Mouse (Mus musculus) ovary, adult 18-20 months (tissue): ENCODE data around the gene Fap.

Experiments used
- DNase-seq: peaks from one replicate; pipeline ENCODE4 v3.0.0; 2022; ENCODE audit warnings: low spot score, mixed read lengths

The Fap gene

DNA sequence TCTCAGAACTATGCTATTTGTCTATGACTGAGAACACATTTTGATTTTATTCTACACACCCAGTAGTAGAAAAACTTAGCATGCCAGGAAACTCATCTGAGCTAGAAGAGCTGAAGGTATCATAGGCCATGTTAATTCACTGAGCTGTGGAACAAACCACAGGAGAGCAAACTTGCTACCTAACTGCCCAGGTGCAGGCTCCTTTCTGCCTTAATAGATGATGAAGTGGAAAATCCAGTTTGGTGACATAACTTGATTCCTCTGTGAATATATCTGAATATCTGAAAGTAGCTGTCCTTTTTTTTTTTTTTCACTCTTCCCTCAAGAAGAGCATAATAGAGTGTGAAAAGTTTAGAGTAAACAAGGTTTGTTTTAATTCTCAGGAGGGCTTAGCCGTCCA is 42.8 kb downstream of the Fap start:
- no peak for DNase-seq

DNA sequence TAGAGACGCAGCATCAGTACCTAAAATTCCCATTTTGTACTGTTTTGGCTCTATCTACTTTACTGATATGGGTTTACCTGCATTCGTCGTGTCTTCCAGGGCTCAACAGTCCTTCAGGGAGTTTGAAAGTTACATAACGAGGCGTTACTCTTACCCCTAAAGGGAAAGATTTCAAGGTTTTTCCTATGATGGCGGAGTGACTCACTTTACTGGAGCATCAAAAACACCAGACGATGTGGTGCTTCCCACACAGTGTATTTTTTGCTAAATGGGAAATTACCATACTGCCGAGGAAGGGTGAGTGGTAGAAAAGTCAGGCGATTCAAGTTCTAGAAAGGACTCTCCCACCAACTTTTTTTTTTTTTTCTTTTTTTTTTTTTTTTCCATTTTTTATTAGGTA is 47.5 kb downstream of the Fap start:
- no peak for DNase-seq

DNA sequence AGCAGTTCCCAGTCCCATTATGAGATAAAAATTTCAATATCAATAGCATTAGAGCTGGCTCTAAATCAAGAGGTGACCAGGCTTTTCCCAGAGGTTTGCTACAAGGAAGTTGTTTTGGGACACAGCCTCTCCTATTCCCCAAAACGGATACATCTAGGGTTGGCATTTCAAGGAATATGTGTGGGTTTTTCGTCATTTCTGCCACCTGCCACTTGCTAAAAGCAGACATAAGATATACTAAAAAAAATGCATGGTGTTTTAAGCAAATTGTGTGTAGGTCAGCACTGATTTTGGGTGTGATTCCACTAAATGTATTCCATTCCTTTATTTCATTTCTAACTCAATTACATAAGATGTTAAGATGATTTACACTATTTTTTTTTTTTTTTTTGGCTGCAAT is 56.1 kb downstream of the Fap start:
- DNase-seq = no peak

DNA sequence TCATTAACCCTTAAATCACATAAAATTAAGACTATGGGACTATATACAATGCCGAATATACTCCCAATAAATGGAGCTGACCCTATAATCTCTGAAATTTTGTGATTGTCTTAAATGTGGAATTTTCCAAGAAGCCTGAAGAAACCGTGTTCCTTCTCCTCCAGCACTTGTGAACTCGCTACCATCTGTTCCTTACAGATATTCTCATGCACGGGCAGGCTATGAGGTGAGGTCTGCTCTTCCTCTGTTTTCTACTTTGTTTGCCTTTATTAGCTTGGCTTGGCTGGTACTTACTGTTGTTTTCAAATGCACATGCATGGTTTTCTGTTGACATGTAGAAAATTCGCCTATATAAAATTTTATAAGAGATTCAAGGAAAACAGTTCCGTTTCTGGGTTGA is 59.4 kb downstream of the Fap start:
- no peak for DNase-seq

DNA sequence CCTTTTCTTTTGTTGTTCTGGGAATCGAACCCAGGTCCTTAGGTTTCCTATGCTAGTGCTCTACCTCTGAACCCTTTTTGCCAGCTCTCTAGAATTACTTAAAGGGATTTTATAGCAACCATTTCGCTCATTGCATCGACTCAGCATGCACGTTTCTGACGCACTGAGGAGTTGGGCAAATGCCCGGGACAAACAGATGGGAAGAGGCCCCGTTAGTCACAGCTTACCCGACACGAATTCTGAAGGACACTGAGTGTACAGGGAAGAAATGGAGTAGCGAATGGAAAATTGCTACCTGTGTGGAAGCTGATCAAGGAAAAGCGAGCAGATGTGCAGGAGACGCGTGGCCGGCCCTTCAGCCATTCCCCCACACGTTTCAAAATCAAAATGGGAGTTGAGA is 60.4 kb downstream of the Fap start:
- DNase-seq = no peak

DNA sequence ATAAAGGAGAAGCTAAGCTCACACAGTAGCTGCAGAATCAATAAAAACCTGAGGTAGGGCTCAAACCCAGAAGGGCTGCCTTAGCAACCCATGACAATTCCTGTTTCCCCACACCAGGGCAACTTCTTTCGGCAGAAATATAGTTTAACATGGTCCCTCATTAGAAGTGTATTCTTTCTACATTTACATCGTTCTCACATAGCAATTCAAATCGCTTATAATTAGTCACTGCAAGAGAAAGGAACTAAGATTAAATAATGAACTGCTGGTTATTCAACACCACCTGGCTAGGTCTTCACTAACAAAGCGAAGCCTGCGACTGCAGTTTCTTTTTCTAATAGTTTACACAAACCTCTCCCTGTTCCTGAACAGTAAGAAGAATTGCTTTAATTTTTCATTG is 66.7 kb downstream of the Fap start:
- no peak for DNase-seq

DNA sequence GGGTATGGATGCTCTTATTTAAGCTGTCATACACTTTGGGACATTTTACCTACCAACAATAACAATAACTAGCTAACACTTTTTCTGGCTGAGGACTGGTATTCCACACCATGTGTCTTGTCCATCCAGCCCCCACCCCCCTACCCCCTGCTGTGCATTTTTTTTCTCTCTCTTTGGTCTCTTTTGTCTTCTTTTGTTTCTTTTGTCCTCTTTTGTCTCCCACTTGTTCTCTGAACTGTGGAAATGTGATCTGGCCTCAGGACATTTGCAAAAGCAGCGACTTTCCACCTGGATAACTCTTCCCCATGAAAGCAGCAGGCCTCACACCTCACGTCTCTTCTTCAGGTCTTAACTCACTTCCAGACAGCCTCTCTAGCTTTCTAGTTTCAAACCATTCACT is 67.4 kb downstream of the Fap start:
- no peak for DNase-seq

DNA sequence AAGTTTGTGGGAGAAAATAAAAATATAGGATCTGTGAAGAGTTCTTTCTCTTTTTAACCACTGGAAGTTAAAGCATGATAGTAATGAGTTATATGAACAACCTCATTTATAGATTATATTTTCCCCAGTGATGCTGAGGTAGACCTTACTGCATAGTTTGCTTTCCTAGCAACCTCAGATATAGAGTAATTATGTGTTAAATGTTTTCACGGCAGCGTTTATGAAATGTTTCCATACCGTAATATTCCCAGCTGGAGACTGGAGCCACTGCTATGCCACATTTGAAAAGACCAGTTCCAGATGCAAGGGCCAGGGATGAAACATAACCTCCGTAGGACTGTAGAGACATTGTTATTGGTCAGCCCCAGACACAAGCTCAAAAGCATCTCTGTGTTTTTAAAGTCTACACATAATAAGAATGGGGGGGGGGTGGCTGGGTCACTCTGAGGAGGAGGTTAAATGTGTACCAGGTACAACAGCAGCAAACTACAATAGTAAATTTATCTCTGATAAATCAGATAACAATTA is 69.5 kb downstream of the Fap start:
- no peak for DNase-seq

DNA sequence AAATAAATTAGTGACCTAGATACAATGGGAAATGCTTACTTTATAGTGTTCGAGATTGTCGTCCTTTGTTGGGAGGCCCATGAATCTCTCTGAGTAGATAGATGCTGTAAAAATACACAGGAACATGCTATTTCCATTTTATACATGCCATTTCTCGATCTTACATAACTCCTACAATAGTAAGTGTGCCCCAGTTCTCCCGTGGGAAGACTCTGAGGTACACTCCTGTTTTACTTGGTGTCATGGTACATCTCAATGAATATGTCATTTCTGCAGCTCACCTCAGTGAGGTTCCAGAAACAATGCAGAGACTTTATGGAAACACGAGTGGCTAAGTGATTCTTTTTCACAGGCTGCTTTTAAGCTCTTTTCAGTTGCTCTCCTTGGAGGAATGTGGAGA is 70.5 kb downstream of the Fap start:
- no peak for DNase-seq

DNA sequence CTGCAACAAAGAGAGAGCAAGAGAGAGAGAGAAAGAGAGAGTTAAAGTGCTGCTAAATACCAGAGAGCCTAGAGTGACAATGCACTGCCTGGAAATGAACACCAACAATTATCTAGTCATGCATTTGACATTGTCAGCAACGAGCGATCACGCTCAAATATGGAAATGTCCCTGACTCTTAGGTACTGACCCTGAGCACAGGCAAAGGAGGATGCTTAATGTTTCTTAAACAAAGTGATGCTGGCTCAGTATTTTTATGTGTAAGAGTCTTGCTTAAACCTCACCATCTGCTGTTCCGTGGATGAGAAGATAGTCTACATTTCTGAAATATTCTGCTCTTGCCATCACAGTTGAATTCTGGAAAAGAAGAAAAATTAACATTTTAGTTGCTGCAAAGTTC is 71.4 kb downstream of the Fap start:
- DNase-seq = no peak

DNA sequence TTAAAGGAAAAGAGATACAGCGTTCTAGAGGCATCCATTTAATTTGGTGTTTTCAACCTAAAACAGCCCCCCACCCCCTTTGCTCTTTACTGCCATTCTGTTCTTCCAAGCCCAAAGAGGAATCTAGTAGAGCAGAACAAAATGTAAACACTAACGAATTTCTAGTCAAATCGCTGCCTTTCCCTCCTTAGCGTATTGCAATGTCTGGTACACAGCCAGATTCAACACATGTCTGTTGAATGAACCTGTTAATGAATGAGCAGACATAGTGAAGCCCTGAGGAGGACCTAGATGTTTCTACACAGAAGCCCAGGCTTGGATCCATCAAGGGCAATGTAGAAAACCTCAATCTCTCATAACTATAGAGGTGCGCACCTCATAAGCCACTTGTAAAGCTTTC is 75.1 kb downstream of the Fap start:
- no peak for DNase-seq

DNA sequence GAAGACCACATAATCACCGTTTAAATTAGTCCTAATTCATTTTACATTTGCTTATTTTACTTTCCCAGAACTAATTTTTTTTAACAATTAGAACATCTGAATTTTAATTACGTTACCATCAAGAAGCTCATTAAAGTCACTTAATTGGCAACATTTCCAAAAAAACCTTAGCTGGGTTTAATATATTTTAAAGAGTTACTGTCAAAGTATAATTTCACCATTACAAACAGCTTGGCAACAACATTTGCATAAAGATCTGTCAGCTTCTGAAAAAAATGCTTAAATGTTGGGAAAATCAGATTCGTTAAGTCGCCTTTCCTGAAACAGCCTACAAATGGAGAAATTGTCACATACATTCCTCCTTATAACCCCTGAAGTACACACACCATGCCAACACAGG is 75.8 kb downstream of the Fap start:
- DNase-seq = no peak

DNA sequence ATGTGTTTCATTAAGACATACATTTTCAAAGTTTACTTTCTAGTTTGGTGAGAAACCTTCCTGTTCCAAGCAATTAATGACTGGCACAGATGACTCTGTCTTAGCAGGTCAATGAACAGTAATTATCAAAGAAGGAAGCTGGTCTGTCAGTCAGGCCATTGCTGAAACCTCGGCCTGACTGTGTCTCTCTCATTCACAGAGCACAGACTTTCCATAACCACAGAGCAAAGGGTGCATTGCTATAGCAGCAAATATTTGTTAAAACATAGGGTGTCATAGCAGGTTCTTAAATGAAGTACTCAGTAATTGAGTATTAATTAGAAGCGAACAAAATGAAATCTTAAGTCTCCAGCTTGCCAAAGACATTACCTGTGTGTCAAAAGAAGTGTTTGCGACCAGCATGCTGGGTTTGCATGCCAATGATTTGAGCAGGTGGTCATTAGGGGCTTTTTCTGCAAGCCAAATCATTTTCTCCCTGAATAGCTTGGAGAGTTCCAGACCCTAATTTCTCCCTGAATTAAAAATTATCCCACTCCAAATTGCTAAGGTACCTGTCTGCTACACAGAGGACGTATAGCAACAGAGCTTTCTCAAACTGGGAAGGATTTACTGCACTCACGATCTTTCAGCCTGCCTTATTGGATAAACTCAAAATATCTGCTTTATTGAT is 76.4 kb downstream of the Fap start:
- DNase-seq = no peak

DNA sequence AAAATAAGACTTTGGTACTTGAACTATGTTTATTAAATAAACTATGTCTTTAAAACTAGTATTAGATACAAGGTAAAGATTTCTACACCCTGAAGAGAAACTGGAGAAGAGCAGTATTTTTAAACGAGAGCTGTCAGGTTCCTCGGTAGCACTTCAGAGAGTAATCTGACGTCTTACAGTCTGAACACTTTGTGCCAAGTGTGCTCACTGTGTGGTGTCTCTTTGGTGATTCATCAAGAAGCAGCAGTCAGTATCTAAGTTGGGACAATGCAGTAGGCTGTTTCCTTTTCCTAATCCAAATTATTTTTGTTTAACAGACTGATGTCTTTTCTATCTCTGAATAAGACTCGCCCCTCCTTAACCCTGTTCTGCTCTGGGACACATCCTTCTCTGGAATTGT is 78.5 kb downstream of the Fap start:
- no peak for DNase-seq

DNA sequence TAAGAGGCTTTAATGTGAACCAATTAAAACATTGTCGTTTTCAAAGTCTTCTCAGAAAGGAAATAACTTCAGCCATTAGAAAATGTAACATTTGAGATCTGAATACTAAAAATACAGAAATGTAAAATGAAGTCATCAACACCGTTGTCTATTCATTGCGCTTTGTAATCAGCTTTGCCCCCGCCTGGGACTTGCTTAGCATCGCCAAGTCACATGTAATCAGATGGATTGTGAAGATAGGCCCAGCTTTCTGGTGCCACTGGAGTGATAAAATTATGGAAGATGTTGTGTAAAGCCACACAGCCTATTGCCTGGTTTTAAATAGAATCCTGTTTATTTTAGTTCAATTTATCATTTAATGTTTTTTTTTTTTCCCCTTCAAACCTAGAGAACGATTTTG is 84.0 kb downstream of the Fap start:
- DNase-seq = no peak

DNA sequence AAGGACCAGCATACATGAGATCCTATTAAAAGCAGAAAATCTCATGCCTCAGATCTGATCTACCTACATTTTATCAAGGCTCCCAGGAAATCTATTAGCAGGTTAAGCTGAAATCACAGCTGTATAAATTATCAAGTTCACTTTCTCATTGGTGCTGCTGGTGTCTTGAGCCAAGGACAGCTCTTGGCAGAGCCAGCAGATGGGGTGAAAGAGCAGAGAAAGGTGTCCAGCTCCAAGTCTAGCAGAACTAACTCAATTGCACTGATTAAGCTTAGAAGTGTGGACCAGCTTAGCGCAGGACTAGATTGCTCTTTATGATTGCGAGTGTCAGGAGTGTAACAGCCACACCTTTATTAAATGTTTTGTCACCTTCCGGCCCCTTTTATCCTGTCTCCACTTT is 89.0 kb downstream of the Fap start:
- DNase-seq = no peak

DNA sequence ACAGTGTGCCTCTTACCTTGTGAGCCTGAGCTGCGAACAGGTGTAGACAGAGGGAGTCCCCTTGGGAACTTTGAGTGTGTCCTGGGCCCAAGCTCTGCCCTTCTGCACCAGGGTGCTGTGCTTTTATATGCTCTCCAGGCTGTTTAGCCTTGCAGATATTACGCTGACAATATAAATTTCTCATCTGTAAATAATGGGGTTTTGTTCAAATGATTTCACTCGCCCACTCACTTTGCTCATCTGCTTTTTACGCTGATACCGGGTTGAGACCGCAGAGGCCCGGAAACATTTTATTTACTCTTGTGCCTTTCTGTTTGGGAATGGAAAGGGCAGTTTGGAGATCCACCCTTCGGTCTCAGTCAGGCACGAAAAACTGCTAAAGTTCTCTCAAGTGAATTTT is 90.3 kb downstream of the Fap start, which contains the start of gene Gcg:
TSS of gene Gcg (minus strand) at position 101 of the 400 bp plus-strand sequence.
- DNase-seq = no peak

DNA sequence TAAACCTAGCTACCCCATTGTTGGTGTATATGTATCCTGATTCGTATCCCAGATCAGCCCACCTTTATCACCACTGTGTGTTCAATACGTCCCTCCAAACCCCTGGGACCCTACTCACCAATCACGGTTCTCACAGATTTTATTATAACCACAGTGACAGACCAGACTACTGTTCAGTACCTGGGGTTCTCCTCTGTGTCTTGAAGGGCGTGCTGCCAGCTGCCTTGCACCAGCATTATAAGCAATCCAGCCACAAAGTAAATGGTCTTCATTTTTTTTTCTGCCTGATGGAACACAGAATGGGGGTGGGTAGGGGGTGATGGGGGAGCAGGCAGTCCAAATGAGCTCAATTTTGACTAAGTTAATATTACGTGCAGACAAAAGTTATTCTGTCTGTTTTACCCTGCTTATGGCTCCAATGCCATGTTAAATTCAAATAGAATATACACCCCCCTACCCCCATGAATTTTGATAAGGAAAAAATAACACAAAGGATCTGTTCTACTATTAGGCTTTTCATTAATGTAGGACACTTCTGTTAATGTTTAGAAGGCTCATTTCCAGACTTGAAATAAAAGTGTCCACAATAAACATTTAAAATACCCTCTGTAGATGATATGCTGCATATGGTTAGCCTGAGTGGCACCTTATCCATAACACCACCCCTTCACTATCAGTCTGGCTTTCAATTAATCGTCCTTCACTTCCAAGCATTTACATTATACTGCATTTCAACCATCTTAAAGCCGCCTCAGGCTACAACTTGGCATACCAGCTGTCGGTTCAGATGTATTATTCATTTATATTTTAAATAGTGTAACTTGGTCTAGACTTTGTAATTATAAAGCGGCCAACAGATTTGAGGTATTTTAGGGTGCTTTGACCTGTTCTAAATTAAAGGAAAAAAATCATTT is 93.3 kb downstream of the Fap start:
- DNase-seq = no peak

DNA sequence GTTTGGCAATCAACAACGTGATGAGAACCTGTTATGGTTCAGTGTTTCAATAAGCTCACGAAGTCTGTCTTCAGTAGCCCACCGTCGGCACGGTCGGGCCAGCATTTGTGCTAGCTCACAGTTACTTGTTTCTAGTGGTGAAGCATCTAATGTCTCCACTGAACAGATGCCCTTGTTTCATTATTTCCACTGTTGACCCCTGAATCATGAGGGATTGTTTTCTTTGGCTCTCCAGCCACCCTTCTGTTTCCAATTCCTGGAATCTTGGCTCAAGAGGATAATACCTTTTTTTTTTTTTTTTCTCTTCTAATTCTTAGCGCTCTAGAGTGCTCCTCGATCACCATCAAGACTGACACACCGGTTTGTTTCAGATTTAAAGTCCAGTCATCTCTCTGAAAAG is 104.3 kb downstream of the Fap start:
- no peak for DNase-seq

DNA sequence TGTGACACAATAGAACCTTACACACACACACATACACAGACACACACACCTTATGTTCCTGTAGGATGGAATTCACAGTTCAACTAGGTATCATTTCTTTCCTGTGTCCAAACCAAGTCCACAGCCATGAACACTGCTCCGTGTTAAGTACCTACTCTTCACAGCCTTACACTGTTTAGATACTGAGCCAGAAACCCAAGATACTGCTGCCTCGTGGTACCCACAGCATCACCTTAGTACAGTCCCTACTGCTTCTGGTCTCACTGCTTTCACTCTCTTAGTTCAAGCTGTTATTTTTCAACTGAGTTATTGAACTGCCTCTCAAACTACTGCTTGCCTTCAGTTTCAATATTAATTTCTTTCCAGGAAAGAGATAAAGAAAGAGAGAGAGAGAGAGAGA is 110.6 kb downstream of the Fap start:
- DNase-seq = no peak

DNA sequence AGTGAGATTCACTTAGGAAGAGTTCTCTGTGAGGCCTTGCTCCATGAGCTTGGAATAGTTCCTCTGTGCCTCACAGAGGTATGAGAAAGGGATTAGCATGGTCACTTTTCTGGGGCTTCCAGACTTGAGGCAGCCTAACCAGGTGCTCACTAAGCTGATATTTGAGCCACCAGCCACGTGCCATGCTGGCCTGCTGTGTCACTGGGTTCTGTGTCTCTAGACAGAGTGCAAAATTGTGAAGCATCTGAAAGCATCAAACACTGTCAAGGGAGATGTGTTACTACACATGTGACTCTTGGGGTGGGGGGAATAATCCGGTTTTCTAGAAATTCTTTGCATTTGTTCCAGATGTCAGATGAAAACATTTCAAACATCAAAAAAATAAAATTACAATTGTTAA is 111.7 kb downstream of the Fap start:
- no peak for DNase-seq

DNA sequence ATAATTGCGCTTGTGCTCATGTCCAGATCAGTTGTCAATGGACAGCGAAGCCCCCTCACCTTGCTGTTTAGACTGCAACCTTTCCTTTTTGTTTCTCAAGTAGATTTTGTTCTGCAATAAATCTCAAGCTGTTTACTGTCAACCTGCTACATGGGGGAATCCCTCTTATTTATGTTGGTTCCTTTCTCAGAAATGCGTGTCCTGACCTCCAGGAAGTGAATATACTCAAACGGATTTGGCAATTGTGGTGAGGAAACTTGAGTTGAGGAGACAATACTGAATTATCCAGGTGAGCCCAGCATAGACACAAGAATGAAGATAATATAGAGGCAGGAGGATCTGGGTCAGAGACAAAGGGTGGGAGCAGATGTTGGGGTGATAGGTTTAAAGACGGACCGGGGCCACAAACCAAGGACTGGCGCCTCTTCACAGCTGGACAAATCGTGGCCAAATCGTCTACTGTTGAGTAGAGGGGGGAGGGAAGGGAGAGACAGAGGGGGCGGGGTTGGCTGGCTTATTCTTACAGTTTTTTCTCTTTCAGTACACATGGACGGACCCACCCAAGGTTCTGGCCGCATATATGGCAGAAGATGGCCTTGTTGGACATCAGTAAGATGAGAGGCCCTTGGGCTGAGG is 112.9 kb downstream of the Fap start:
- no peak for DNase-seq

DNA sequence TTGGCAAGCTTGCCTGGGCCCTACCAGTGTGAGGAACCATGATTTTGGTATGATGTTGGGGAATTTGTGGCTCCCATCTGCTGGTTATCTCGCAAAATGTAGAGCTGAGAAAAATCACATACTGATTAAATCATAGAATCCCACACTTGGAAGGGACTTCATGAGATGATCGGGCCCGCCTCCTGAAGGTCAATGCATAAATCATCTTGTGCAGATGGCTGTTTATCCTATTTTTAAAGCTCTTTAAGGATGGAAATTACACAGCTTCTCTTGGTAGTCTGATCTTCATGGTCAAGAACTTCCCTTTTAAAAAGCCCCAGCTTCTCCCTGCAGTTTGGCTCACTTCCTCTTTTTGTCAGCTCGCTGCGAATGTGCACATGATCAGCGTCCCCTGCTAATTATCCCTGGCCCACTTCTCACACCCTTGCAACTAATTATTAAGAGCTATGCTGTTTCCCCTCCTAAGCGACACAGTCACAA is 113.6 kb downstream of the Fap start:
- no peak for DNase-seq
